Mouse (Mus musculus): ENCODE measurements around the gene Psmd11. TPM values are rescaled to one million over a fixed set of nuclear protein-coding genes. Genes with fewer than 3 reads are reported as not detected.
"Not testable (repeated sequence)": the region's sequence is repeated elsewhere in the genome, so short reads cannot be mapped to it uniquely, and the experiment has no call there.

Psmd11 gene
- total and polyA plus RNA-seq, 3 experiments = 51.3 to 107 (median 98.4) TPM

DNA sequence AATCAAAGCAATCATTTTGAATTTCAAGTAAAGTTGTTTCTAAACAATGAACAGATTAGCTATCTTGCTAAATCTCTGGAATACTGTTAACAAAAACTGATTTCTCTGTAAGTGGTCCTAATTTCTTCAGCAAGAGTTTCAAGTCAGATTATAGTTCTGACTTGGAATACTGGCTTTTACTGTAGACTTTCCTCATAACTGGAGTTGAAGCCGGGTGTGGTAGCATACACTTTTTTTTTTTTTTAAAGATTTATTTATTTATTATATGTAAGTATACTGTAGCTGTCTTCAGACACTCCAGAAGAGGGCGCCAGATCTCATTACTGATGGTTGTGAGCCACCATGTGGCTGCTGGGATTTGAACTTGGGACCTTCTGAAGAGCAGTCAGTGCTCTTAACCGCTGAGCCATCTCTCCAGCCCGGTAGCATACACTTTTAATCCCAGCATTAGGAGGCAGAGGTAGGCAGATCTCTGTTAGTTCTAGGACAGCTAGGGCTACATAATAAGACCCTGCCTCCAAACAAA, 35.3 kb downstream of the Psmd11 start:
- H3K79me2 ChIP-seq (replicated peaks; ENCODE audit: control insufficient read depth, insufficient read depth, low read length); intact Hi-C loops (cut with DNase I); H3K4me3 ChIP-seq; H3K36me3 ChIP-seq (ENCODE audit: control insufficient read depth, insufficient read depth, low read length); DNase-seq; H3K9ac ChIP-seq (ENCODE audit: low read depth, low read length); H3K27me3 ChIP-seq (ENCODE audit: control insufficient read depth, insufficient read depth, low read length); H3K27ac ChIP-seq; H3K4me1 ChIP-seq (ENCODE audit: control insufficient read depth, insufficient read depth, low read length): not testable (repeated sequence)
- peak; percentile 57 for TF ChIP-seq CTCF (IDR thresholded peaks at IDR 0.05)
- 93% methylated on average over 4 of the region's 4 CpGs for WGBS

DNA sequence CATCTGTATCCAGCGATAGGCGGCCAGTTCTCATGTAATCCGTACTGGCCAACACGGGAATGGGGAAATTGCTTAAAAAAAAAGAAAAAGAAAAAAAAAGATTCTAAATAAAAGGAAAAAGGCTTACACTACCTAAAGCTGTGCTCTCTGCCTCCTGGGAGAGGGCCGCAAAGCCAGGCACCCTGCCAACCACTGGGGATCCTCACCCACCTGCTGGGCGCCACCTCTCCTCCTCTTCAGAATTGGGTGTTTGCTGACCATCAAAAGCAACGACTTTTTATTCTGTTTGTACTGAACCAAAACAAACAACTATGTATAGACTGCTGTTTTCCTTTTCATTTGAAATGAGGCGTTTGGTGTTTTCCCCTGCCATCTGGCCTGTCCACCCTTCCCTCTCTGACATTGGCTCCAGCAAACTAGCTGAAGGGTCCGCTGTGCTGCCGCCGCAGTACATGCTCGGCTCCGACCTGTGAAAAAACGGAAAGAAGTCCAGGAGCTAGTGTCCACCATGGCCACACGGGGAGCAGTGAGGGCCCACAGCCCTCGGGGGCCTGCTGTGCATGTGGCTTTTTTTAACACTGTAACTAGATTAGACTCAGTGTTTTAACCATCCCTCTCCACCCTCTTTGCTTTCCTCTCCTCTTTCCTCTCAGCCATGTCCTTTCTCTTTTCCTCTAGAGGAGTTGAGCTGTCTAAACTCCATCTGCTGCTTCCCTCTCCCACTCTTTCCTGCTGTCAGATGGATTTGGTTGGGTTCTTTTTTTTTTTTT, 43.6 kb downstream of the Psmd11 start:
- Histone ChIP-seq H3K4me1 (ENCODE audit: control insufficient read depth, insufficient read depth, low read length) (no peaks in the 10 kb centered on the region), H3K79me2 (replicated peaks; ENCODE audit: control insufficient read depth, insufficient read depth, low read length) (no peaks in the 10 kb centered on the region), H3K4me3 (no peak overlapping the region), H3K27me3 (ENCODE audit: control insufficient read depth, insufficient read depth, low read length) (no peaks in the 10 kb centered on the region), H3K36me3 (ENCODE audit: control insufficient read depth, insufficient read depth, low read length) (no peaks in the 10 kb centered on the region; the same call in 1 of the 2 replicates), H3K27ac (no peak overlapping the region), H3K9ac (ENCODE audit: low read depth, low read length) (no peak overlapping the region)
- intact Hi-C loops (cut with DNase I) = no loop called here
- no peak for TF ChIP-seq EP300 (IDR thresholded peaks at IDR 0.05; ENCODE audit: insufficient read depth, low read depth, low read length)
- no peak for TF ChIP-seq POLR2A (IDR thresholded peaks at IDR 0.05; ENCODE audit: insufficient read depth, low read depth, low read length)
- no peak for TF ChIP-seq CTCF (IDR thresholded peaks at IDR 0.05)
- WGBS = 79% methylated on average over 16 of the region's 16 CpGs
- no peak for DNase-seq

DNA sequence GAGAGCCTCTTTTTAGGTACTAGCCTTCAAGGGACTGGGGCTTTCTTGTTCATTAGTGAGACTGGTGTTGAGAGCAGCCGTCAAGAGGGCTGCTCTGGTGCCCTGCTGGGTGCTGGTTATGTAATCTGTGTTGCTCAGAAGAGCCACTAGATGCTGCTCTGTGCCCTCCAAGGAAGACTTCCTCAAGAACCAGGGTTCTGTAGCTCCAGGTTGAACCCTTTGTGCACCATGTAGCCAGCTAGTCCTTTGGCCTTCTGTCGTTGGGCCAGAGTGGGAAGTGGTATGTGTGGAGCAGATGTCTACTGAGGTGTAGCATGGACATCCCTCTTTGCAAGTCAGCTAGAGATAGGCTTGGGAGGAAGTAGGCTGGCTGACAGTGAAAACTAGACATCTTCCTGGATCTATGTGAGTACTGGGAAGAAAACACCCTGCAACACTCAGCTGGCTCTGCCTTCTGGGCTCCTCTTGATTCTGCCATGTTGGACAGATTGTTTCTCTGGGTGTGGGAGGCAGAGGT, 45.8 kb downstream of the Psmd11 start:
- Histone ChIP-seq H3K4me3 (no peak overlapping the region), H3K79me2 (replicated peaks; ENCODE audit: control insufficient read depth, insufficient read depth, low read length) (no peaks in the 10 kb centered on the region), H3K36me3 (ENCODE audit: control insufficient read depth, insufficient read depth, low read length) (no peaks in the 10 kb centered on the region), H3K27ac (no peak overlapping the region), H3K9ac (ENCODE audit: low read depth, low read length) (no peak overlapping the region), H3K27me3 (ENCODE audit: control insufficient read depth, insufficient read depth, low read length) (no peaks in the 10 kb centered on the region), H3K4me1 (ENCODE audit: control insufficient read depth, insufficient read depth, low read length) (peaks cover 5% of the 10 kb centered on the region)
- intact Hi-C loops (cut with DNase I) = no loop called here
- 38% methylated on average over 2 of the region's 2 CpGs for WGBS
- TF ChIP-seq CTCF (IDR thresholded peaks at IDR 0.05) = peak; percentile 50
- TF ChIP-seq POLR2A (IDR thresholded peaks at IDR 0.05; ENCODE audit: insufficient read depth, low read depth, low read length) = no peak
- TF ChIP-seq EP300 (IDR thresholded peaks at IDR 0.05; ENCODE audit: insufficient read depth, low read depth, low read length) = no peak
- DNase-seq = no peak

GRCm38 (mm10) chr11:80474846-80475245, 46.4 kb downstream of the Psmd11 start:
- Histone ChIP-seq H3K79me2 (replicated peaks; ENCODE audit: control insufficient read depth, insufficient read depth, low read length) (no peaks in the 10 kb centered on the region), H3K4me3 (no peak overlapping the region), H3K27me3 (ENCODE audit: control insufficient read depth, insufficient read depth, low read length) (no peaks in the 10 kb centered on the region), H3K27ac (no peak overlapping the region), H3K9ac (ENCODE audit: low read depth, low read length) (no peak overlapping the region), H3K36me3 (ENCODE audit: control insufficient read depth, insufficient read depth, low read length) (no peaks in the 10 kb centered on the region), H3K4me1 (ENCODE audit: control insufficient read depth, insufficient read depth, low read length) (peaks cover 5% of the 10 kb centered on the region)
- DNase-seq = no peak
- no peak for TF ChIP-seq POLR2A (IDR thresholded peaks at IDR 0.05; ENCODE audit: insufficient read depth, low read depth, low read length)
- no peak for TF ChIP-seq EP300 (IDR thresholded peaks at IDR 0.05; ENCODE audit: insufficient read depth, low read depth, low read length)
- TF ChIP-seq CTCF (IDR thresholded peaks at IDR 0.05) = no peak
- intact Hi-C loops (cut with DNase I) = loop anchor here (5.0 kb wide), 2 partner anchors 47 to 192 kb away; no protein-coding TSS in a partner anchor
- 95% methylated on average over 11 of the region's 11 CpGs for WGBS

GRCm38 (mm10) chr11:80475544-80475943, 47.1 kb downstream of the Psmd11 start:
- no peak for TF ChIP-seq EP300 (IDR thresholded peaks at IDR 0.05; ENCODE audit: insufficient read depth, low read depth, low read length)
- no peak for TF ChIP-seq CTCF (IDR thresholded peaks at IDR 0.05)
- TF ChIP-seq POLR2A (IDR thresholded peaks at IDR 0.05; ENCODE audit: insufficient read depth, low read depth, low read length) = no peak
- intact Hi-C loops (cut with DNase I) = loop anchor here (5.0 kb wide), 2 partner anchors 47 to 192 kb away; no protein-coding TSS in a partner anchor
- Histone ChIP-seq H3K4me3 (no peak overlapping the region), H3K27me3 (ENCODE audit: control insufficient read depth, insufficient read depth, low read length) (no peaks in the 10 kb centered on the region), H3K79me2 (replicated peaks; ENCODE audit: control insufficient read depth, insufficient read depth, low read length) (no peaks in the 10 kb centered on the region), H3K4me1 (ENCODE audit: control insufficient read depth, insufficient read depth, low read length) (peaks cover 5% of the 10 kb centered on the region), H3K9ac (ENCODE audit: low read depth, low read length) (no peak overlapping the region), H3K36me3 (ENCODE audit: control insufficient read depth, insufficient read depth, low read length) (no peaks in the 10 kb centered on the region), H3K27ac (no peak overlapping the region)
- DNase-seq = no peak
- 93% methylated on average over 9 of the region's 9 CpGs for WGBS
